Comparison of ENCODE assay signal across 8 mouse cellular contexts in the genomic region with DNA sequence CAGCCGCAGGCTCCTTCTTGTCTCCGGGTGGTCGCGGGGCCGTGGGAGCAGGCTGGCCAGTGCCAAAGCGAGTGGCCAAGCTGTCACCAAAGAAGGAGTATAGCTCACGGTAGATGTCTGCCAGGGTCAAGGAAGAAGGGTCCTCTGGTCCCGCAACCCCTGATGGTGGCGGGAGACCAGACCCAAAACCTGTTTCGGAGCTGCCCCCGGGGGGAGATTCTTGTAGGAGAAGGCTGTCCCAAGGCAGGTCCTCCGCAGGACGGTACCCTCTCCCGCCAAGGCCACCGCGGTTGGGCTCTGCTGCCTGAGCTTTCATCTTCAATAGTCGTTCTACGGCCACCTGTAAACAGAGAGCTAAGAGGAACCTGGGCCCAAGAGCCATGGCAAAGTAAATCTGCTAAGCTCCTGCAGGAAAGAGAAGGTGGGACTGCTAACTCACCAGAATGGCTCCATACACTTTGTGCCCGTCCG. TPM values are rescaled to one million over a fixed set of nuclear protein-coding genes. Genes with fewer than 3 reads are reported as not detected.
A peak's percentile ranks its signal among the peaks of the same experiment; 100 is the strongest.
DNase-seq lines count a peak whose midpoint lies in the region; ATAC-seq and TF ChIP-seq lines count a peak whose summit lies in the region.

No protein-coding gene starts in this region.

- H3K27me3 ChIP-seq in heart, adult 2 months (ENCODE audit: control insufficient read depth, insufficient read depth, low read length): no peaks in the 10 kb centered on the region
- no peaks in the 10 kb centered on the region for H3K27me3 ChIP-seq in hindbrain, embryonic 16.5 days (replicated peaks; ENCODE audit: control insufficient read depth, insufficient read depth, low read length)
- H3K27me3 ChIP-seq in midbrain, embryonic 11.5 days (ENCODE audit: control insufficient read depth, insufficient read depth, low read length): no peaks in the 10 kb centered on the region

- H3K36me3 ChIP-seq in heart, adult 2 months (ENCODE audit: control insufficient read depth, insufficient read depth, low read length): peaks cover 9% of the 10 kb centered on the region
- H3K36me3 ChIP-seq in hindbrain, embryonic 16.5 days (ENCODE audit: control insufficient read depth, insufficient read depth, low read length): peaks cover 16% of the 10 kb centered on the region
- H3K36me3 ChIP-seq in midbrain, embryonic 11.5 days (ENCODE audit: control insufficient read depth, insufficient read depth, low read length): peaks cover 10% of the 10 kb centered on the region

- peaks cover 1% of the 10 kb centered on the region; the same call in 1 of the 2 replicates for H3K79me2 ChIP-seq in heart, adult 2 months (replicated peaks; ENCODE audit: control insufficient read depth, insufficient read depth, low read length)

- TF ChIP-seq CTCF in heart, adult 2 months (IDR thresholded peaks at IDR 0.05): no peak

- intact Hi-C loops in heart, adult 2 months (cut with DNase I): loop anchor here (2.0 to 5.0 kb wide), 3 partner anchors 18 to 42 kb away; partner anchors contain the start of genes Nxf1, Polr2g and Ttc9c
- intact Hi-C loops in heart, postnatal 36 days (cut with DNase I): no loop called here

- ATAC-seq in hindbrain, embryonic 16.5 days: no peak; the same call in 1 of the 2 replicates
- ATAC-seq in midbrain, embryonic 11.5 days (ENCODE audit: low FRiP score): peak; percentile 41; the same call in 1 of the 2 replicates
- ATAC-seq in frontal cortex, adult (ENCODE audit: low TSS enrichment): no peak
- no peak for ATAC-seq in monocyte, adult 5-6 weeks (replicated peaks; ENCODE audit: insufficient number of reproducible peaks, low FRiP score, low TSS enrichment, poor library complexity, severe bottlenecking)

- H3K4me2 ChIP-seq in hindbrain, embryonic 16.5 days (ENCODE audit: low read length): peak overlapping the region; percentile 99
- peak overlapping the region; percentile 98 for H3K4me2 ChIP-seq in midbrain, embryonic 11.5 days

- H3K9ac ChIP-seq in heart, adult 2 months (ENCODE audit: low read depth, low read length): peak overlapping the region; percentile 96
- H3K9ac ChIP-seq in hindbrain, embryonic 16.5 days (ENCODE audit: low read depth, low read length): peak overlapping the region; percentile 93
- peak overlapping the region; percentile 92 for H3K9ac ChIP-seq in midbrain, embryonic 11.5 days (ENCODE audit: low read length)

- no peak for TF ChIP-seq EP300 in heart, adult 2 months (IDR thresholded peaks at IDR 0.05; ENCODE audit: insufficient read depth, low read depth, low read length)

- peaks cover 11% of the 10 kb centered on the region for H3K4me1 ChIP-seq in heart, adult 2 months (ENCODE audit: control insufficient read depth, insufficient read depth, low read length)
- peaks cover 30% of the 10 kb centered on the region for H3K4me1 ChIP-seq in hindbrain, embryonic 16.5 days (ENCODE audit: control insufficient read depth, insufficient read depth, low read depth, low read length)
- peaks cover 29% of the 10 kb centered on the region for H3K4me1 ChIP-seq in midbrain, embryonic 11.5 days (ENCODE audit: control insufficient read depth, insufficient read depth, low read length)

- no peaks in the 10 kb centered on the region for H3K9me3 ChIP-seq in hindbrain, embryonic 16.5 days (ENCODE audit: control insufficient read depth, low read length)
- H3K9me3 ChIP-seq in midbrain, embryonic 11.5 days (ENCODE audit: control insufficient read depth, low read length): no peaks in the 10 kb centered on the region

- DNase-seq in heart, adult 2 months: no peak
- DNase-seq in heart, postnatal 36 days: no peak
- peak; percentile 54 for DNase-seq in A20 (ENCODE audit: low read depth, low spot score)
- peak; percentile 29 for DNase-seq in c-Kit-positive CD71-positive TER-119-positive erythroid progenitor cells, embryonic 14.5 days (ENCODE audit: low spot score)
- peak; percentile 91 for DNase-seq in midbrain, embryonic 11.5 days (ENCODE audit: low spot score, missing footprints)

- TF ChIP-seq POLR2A in heart, adult 2 months (IDR thresholded peaks at IDR 0.05; ENCODE audit: insufficient read depth, low read depth, low read length): no peak

- peak overlapping the region; percentile 90 for H3K27ac ChIP-seq in heart, adult 2 months
- H3K27ac ChIP-seq in hindbrain, embryonic 16.5 days (ENCODE audit: low read depth, low read length): peak overlapping the region; percentile 97
- peak overlapping the region; percentile 96 for H3K27ac ChIP-seq in midbrain, embryonic 11.5 days (ENCODE audit: low read depth, low read length)

- 3% methylated on average over 20 of the region's 20 CpGs for WGBS in heart, adult 2 months
- WGBS in hindbrain, embryonic 16.5 days: 7% methylated on average over 20 of the region's 20 CpGs
- 6% methylated on average over 20 of the region's 20 CpGs for WGBS in midbrain, embryonic 11.5 days

- peak overlapping the region; percentile 83 for H3K4me3 ChIP-seq in heart, adult 2 months
- peak overlapping the region; percentile 70 for H3K4me3 ChIP-seq in hindbrain, embryonic 16.5 days (ENCODE audit: low read length)
- peak overlapping the region; percentile 74 for H3K4me3 ChIP-seq in midbrain, embryonic 11.5 days (ENCODE audit: low read depth, low read length)

RNA-seq across cellular contexts. Expression of gene Tmem179b, which starts 0.7 kb away (rescaled TPM):
- 10 to 100 TPM; 14.8 to 17.1 TPM for total RNA-seq in heart, adult 2 months (2021)
- 44.5 and 44.9 TPM in 2 replicates for polyA plus RNA-seq in heart, adult 2 months (2012; rRNA removed)
- 10 to 100 TPM; 16.5 to 18.0 TPM for total RNA-seq in heart, postnatal 36 days (2021)
- 30.4 and 32.1 TPM in 2 replicates for polyA plus RNA-seq in hindbrain, embryonic 16.5 days (2015; fragmentation: Nextera tagmentation; extraction: Ambion mirVana)
- polyA plus RNA-seq in midbrain, embryonic 11.5 days (2014; fragmentation: Nextera tagmentation; extraction: Ambion mirVana): 40.8 and 45.7 TPM in 2 replicates
- 86.6 to 115 TPM (median 101 TPM) in 3 replicates for total RNA-seq in monocyte, adult 5-6 weeks (2017)

RNA-seq across cellular contexts. Expression of gene Tmem223, which starts 4.2 kb away (rescaled TPM):
- 100 to 1,000 TPM; 108 to 130 TPM for total RNA-seq in heart, adult 2 months (2021)
- 212 and 233 TPM in 2 replicates for polyA plus RNA-seq in heart, adult 2 months (2012; rRNA removed)
- total RNA-seq in heart, postnatal 36 days (2021): 100 to 1,000 TPM; 114 to 117 TPM
- 200 and 220 TPM in 2 replicates for polyA plus RNA-seq in hindbrain, embryonic 16.5 days (2015; fragmentation: Nextera tagmentation; extraction: Ambion mirVana)
- 190 and 197 TPM in 2 replicates for polyA plus RNA-seq in midbrain, embryonic 11.5 days (2014; fragmentation: Nextera tagmentation; extraction: Ambion mirVana)
- total RNA-seq in monocyte, adult 5-6 weeks (2017): 10.2 to 19.0 TPM (median 12.6 TPM) in 3 replicates

RNA-seq across cellular contexts. Expression of gene Taf6l, which starts 11.2 kb away (rescaled TPM):
- 1 to 10 TPM; 7.8 to 9.1 TPM for total RNA-seq in heart, adult 2 months (2021)
- polyA plus RNA-seq in heart, adult 2 months (2012; rRNA removed): 6.0 and 6.2 TPM in 2 replicates
- 1 to 10 TPM; 5.6 to 7.9 TPM for total RNA-seq in heart, postnatal 36 days (2021)
- polyA plus RNA-seq in hindbrain, embryonic 16.5 days (2015; fragmentation: Nextera tagmentation; extraction: Ambion mirVana): 31.7 and 33.1 TPM in 2 replicates
- 15.4 and 19.6 TPM in 2 replicates for polyA plus RNA-seq in midbrain, embryonic 11.5 days (2014; fragmentation: Nextera tagmentation; extraction: Ambion mirVana)
- 2.0 to 11.4 TPM (median 4.5 TPM) in 3 replicates for total RNA-seq in monocyte, adult 5-6 weeks (2017)

RNA-seq across cellular contexts. Expression of gene Nxf1, which starts 18.1 kb away (rescaled TPM):
- 10 to 100 TPM; 35.5 to 41.8 TPM for total RNA-seq in heart, adult 2 months (2021)
- polyA plus RNA-seq in heart, adult 2 months (2012; rRNA removed): 66.5 and 93.2 TPM in 2 replicates
- total RNA-seq in heart, postnatal 36 days (2021): 10 to 100 TPM; 36.7 to 37.6 TPM
- 120 and 140 TPM in 2 replicates for polyA plus RNA-seq in hindbrain, embryonic 16.5 days (2015; fragmentation: Nextera tagmentation; extraction: Ambion mirVana)
- 209 and 235 TPM in 2 replicates for polyA plus RNA-seq in midbrain, embryonic 11.5 days (2014; fragmentation: Nextera tagmentation; extraction: Ambion mirVana)
- 85.6 to 138 TPM (median 127 TPM) in 3 replicates for total RNA-seq in monocyte, adult 5-6 weeks (2017)

RNA-seq across cellular contexts. Expression of gene Polr2g, which starts 23.4 kb away (rescaled TPM):
- 10 to 100 TPM; 53.4 to 56.3 TPM for total RNA-seq in heart, adult 2 months (2021)
- 55.1 and 84.1 TPM in 2 replicates for polyA plus RNA-seq in heart, adult 2 months (2012; rRNA removed)
- total RNA-seq in heart, postnatal 36 days (2021): 10 to 100 TPM; 52.3 to 59.2 TPM
- 136 and 147 TPM in 2 replicates for polyA plus RNA-seq in hindbrain, embryonic 16.5 days (2015; fragmentation: Nextera tagmentation; extraction: Ambion mirVana)
- polyA plus RNA-seq in midbrain, embryonic 11.5 days (2014; fragmentation: Nextera tagmentation; extraction: Ambion mirVana): 169 and 177 TPM in 2 replicates
- 31.6 to 48.4 TPM (median 47.3 TPM) in 3 replicates for total RNA-seq in monocyte, adult 5-6 weeks (2017)

Comparison
In these comparisons a context has a peak if more than half of its experiments do, and no peak if none do; other contexts are left out.
1. DNase-seq: peak in A20 (single experiment), c-Kit-positive CD71-positive TER-119-positive erythroid progenitor cells, embryonic 14.5 days (single experiment) and midbrain, embryonic 11.5 days (single experiment); none in heart, adult 2 months (0 of 2) and heart, postnatal 36 days (0 of 2).
2. Peak in every context shown above with its lines, with median percentiles within 50 percentile points of each other: H3K27ac ChIP-seq, H3K4me3 ChIP-seq and H3K9ac ChIP-seq.